8 mouse cellular contexts compared by ENCODE assay signal in genomic region chr13:21407969-21408804, GRCm38 (mm10). TPM values are rescaled to one million over a fixed set of nuclear protein-coding genes. Genes with fewer than 3 reads are reported as not detected.
A peak's percentile ranks its signal among the peaks of the same experiment; 100 is the strongest.
DNase-seq lines count a peak whose midpoint lies in the region; ATAC-seq lines count a peak whose summit lies in the region.

No protein-coding gene starts in this region.

- 4% methylated on average over 27 of the region's 27 CpGs for WGBS in intestine, embryonic 14.5 days

- peak overlapping the region; percentile 87 for H3K27ac ChIP-seq in intestine, embryonic 14.5 days (ENCODE audit: low read depth)

- peak overlapping the region; percentile 77 for H3K4me2 ChIP-seq in intestine, embryonic 14.5 days (ENCODE audit: low read length)

- DNase-seq in adrenal gland, postnatal 10 days: peak; percentile 87
- DNase-seq in embryo, embryonic 9.5 days (ENCODE audit: extremely low spot score): peak; percentile 80
- peak; percentile 73 to 77 for DNase-seq in gastrocnemius, postnatal 36 days
- peak; percentile 83 for DNase-seq in intestine, embryonic 14.5 days (ENCODE audit: low spot score)
- peak; percentile 89 to 90 for DNase-seq in left cerebral cortex, postnatal 10 days (ENCODE audit: extremely low spot score in 1 of 2, low spot score in 2 of 2)
- DNase-seq in right cerebral cortex, postnatal 10 days (ENCODE audit: low spot score in 2 of 2): peak; percentile 93 to 95
- DNase-seq in urinary bladder, postnatal 14 days (ENCODE audit: low spot score): peak; percentile 83

- H3K9ac ChIP-seq in intestine, embryonic 14.5 days (ENCODE audit: low read length): peak overlapping the region; percentile 65

- no peaks in the 10 kb centered on the region for H3K9me3 ChIP-seq in intestine, embryonic 14.5 days (ENCODE audit: control insufficient read depth, low read length)

- H3K4me3 ChIP-seq in intestine, embryonic 14.5 days (ENCODE audit: low read depth, low read length): peak overlapping the region; percentile 53

- no peaks in the 10 kb centered on the region for H3K27me3 ChIP-seq in intestine, embryonic 14.5 days (replicated peaks; ENCODE audit: control insufficient read depth, insufficient read depth, low read length)

- peaks cover 7% of the 10 kb centered on the region; the same call in 1 of the 2 replicates for H3K4me1 ChIP-seq in intestine, embryonic 14.5 days (replicated peaks; ENCODE audit: control insufficient read depth, insufficient read depth, low read length)

- H3K36me3 ChIP-seq in intestine, embryonic 14.5 days (ENCODE audit: control insufficient read depth, insufficient read depth, low read length): no peaks in the 10 kb centered on the region

- peak; percentile 94 for ATAC-seq in intestine, embryonic 14.5 days (replicated peaks; ENCODE audit: low FRiP score, low TSS enrichment, low read depth)
- peak; percentile 96 for ATAC-seq in megakaryocyte progenitor cell, adult 5-6 weeks (replicated peaks; ENCODE audit: poor library complexity)

- intact Hi-C loops in gastrocnemius, postnatal 36 days (cut with DNase I): loop anchor here (5.0 to 10.0 kb wide), 2 partner anchors 97 to 251 kb away; partner anchors contain the start of gene Gm11273
- intact Hi-C loops in left cerebral cortex, postnatal 10 days (cut with DNase I): no loop called here

RNA-seq across cellular contexts. Expression of gene Zkscan3, which starts 5.6 kb away (rescaled TPM):
- 10 to 100 TPM; 47.8 to 61.0 TPM for total RNA-seq in adrenal gland, postnatal 10 days (2021)
- 10 to 100 TPM; 14.7 to 14.9 TPM for total RNA-seq in gastrocnemius, postnatal 36 days (2021)
- 72.2 and 74.6 TPM in 2 replicates for polyA plus RNA-seq in intestine, embryonic 14.5 days (2014; fragmentation: Nextera tagmentation; extraction: Ambion mirVana)
- total RNA-seq in left cerebral cortex, postnatal 10 days (2021): 10 to 100 TPM; 36.7 to 40.7 TPM
- 39.4 and 51.9 TPM in 2 replicates for total RNA-seq in megakaryocyte progenitor cell, adult 5-6 weeks (2015)
- total RNA-seq in megakaryocyte progenitor cell, adult 5-6 weeks (2017): 26.9 and 33.7 TPM in 2 replicates

RNA-seq across cellular contexts. Expression of gene Pgbd1, which starts 32.7 kb away (rescaled TPM):
- total RNA-seq in adrenal gland, postnatal 10 days (2021): under 1 TPM; 0.48 to 0.54 TPM
- total RNA-seq in gastrocnemius, postnatal 36 days (2021): under 1 TPM; 0.20 to 0.36 TPM
- 2.7 and 3.2 TPM in 2 replicates for polyA plus RNA-seq in intestine, embryonic 14.5 days (2014; fragmentation: Nextera tagmentation; extraction: Ambion mirVana)
- total RNA-seq in left cerebral cortex, postnatal 10 days (2021): 1 to 10 TPM; 1.5 to 2.1 TPM
- total RNA-seq in megakaryocyte progenitor cell, adult 5-6 weeks (2015): 1.1 and 1.6 TPM in 2 replicates
- 0.58 and 0.98 TPM in 2 replicates for total RNA-seq in megakaryocyte progenitor cell, adult 5-6 weeks (2017)

RNA-seq across cellular contexts. Expression of gene Zscan26, which starts 45.3 kb away (rescaled TPM):
- 10 to 100 TPM; 28.9 to 37.3 TPM for total RNA-seq in adrenal gland, postnatal 10 days (2021)
- 10 to 100 TPM in 1 of 2 experiments, 1 to 10 TPM in 1; 8.8 to 11.9 TPM for total RNA-seq in gastrocnemius, postnatal 36 days (2021)
- polyA plus RNA-seq in intestine, embryonic 14.5 days (2014; fragmentation: Nextera tagmentation; extraction: Ambion mirVana): 23.0 and 29.7 TPM in 2 replicates
- 10 to 100 TPM; 27.6 to 30.0 TPM for total RNA-seq in left cerebral cortex, postnatal 10 days (2021)
- total RNA-seq in megakaryocyte progenitor cell, adult 5-6 weeks (2015): 18.5 and 18.7 TPM in 2 replicates
- total RNA-seq in megakaryocyte progenitor cell, adult 5-6 weeks (2017): 17.1 and 20.6 TPM in 2 replicates

RNA-seq across cellular contexts. Expression of gene Zscan12, which starts 45.6 kb away (rescaled TPM):
- total RNA-seq in adrenal gland, postnatal 10 days (2021): 1 to 10 TPM; 7.7 to 9.5 TPM
- 1 to 10 TPM; 4.7 to 6.7 TPM for total RNA-seq in gastrocnemius, postnatal 36 days (2021)
- polyA plus RNA-seq in intestine, embryonic 14.5 days (2014; fragmentation: Nextera tagmentation; extraction: Ambion mirVana): 10.1 and 12.7 TPM in 2 replicates
- 1 to 10 TPM; 8.0 to 8.5 TPM for total RNA-seq in left cerebral cortex, postnatal 10 days (2021)
- 7.5 and 9.1 TPM in 2 replicates for total RNA-seq in megakaryocyte progenitor cell, adult 5-6 weeks (2015)
- 15.5 and 17.5 TPM in 2 replicates for total RNA-seq in megakaryocyte progenitor cell, adult 5-6 weeks (2017)

Comparison
In these comparisons a context has a peak if more than half of its experiments do, and no peak if none do; other contexts are left out.
1. Peak in every context shown above with its lines: DNase-seq, ATAC-seq, H3K4me3 ChIP-seq and H3K27ac ChIP-seq.